Mouse (Mus musculus) stomach, postnatal 0 days (tissue): ENCODE results near the gene Rcan2.

Experiments used
- CTCF ChIP-seq: IDR thresholded peaks from 2 replicates; pipeline ENCODE4 v1.5.1; 2016; ENCODE audit warnings: antibody characterized with exemption, low read depth, mild to moderate bottlenecking, moderate library complexity
- EP300 ChIP-seq: optimal IDR thresholded peaks from 2 replicates; pipeline ENCODE3; 2016; ENCODE audit warnings: antibody characterized with exemption

- TF ChIP-seq CTCF (no peak), EP300 (no peak)
Measured at GRCm38 (mm10) chr17:43811453-43811852, 10.3 kb downstream of the Rcan2 start.
